Mouse (Mus musculus) C2C12 (cell line): ENCODE measurements around the gene Stk10.

ENCODE experiments used
- CTCF ChIP-seq: IDR thresholded peaks from one replicate; pipeline ENCODE4 v1.5.1; 2011; ENCODE audit not compliant: control insufficient read depth, insufficient read depth, insufficient read length
- MYOD1 ChIP-seq: IDR thresholded peaks from one replicate; pipeline ENCODE4 v1.6.1; 2011; ENCODE audit warnings: low read depth; ENCODE audit not compliant: control insufficient read depth, insufficient read length
- USF1 ChIP-seq: IDR thresholded peaks from one replicate; pipeline ENCODE4 v1.6.1; 2011; ENCODE audit warnings: low read depth, mild to moderate bottlenecking, control low read depth, moderate library complexity

DNA sequence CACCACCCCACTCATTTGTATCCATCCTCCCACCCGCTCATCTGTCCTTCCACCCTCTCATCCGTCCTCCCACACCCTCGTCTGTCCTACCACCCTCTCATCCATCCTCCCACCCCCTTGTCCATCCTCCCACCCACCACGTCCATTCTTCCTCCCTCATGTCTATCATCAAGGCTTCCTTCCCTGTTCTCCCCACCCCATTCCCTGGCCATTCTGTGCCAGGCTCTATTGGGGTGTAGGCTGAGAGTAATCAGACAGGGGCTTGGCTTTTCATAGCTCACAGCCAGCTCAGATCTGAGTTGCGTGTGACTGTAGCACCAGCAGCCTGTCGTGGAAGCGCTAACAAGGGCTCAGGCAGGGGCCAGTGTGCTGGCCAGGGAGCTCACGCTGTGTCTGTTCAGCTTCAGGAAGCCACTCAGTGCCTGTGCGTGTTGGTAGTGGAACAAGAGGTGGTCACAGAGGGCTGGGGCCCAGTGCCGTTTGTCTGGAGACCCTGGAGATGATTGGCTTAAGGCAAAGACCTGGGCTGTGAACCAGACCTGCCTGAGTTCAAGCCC, 14.4 kb downstream of the Stk10 start:
- no peak for TF ChIP-seq CTCF
- TF ChIP-seq MYOD1 = no peak
- TF ChIP-seq USF1 = no peak
